Mouse (Mus musculus) myocyte (in vitro differentiated cells): ENCODE data around the gene Iqsec1. TPM values are rescaled to one million over a fixed set of nuclear protein-coding genes. Genes with fewer than 3 reads are reported as not detected.

Experiments
- H3K27me3 ChIP-seq: one replicate; pipeline ENCODE4 v1.6.1; 2011; ENCODE audit not compliant: control insufficient read depth, insufficient read depth, insufficient read length
- H3K36me3 ChIP-seq: one replicate; pipeline ENCODE4 v1.6.1; 2011; ENCODE audit not compliant: control insufficient read depth, insufficient read depth
- H3K4me2 ChIP-seq: one replicate; pipeline ENCODE4 v1.6.1; 2011; ENCODE audit warnings: low read depth, control low read depth
- H3K4me3 ChIP-seq: one replicate; pipeline ENCODE4 v1.5.1; 2011; ENCODE audit warnings: mild to moderate bottlenecking, control low read depth, moderate library complexity
- H3K79me2 ChIP-seq: one replicate; pipeline ENCODE4 v1.6.1; 2011; ENCODE audit not compliant: control insufficient read depth, insufficient read depth
- H3ac ChIP-seq: one replicate; pipeline ENCODE4 v1.6.1; 2011; ENCODE audit not compliant: control insufficient read depth, insufficient read length
- CEBPB ChIP-seq: IDR thresholded peaks from 2 replicates; pipeline ENCODE4 v1.6.1; 2011; ENCODE audit warnings: mild to moderate bottlenecking, moderate library complexity; ENCODE audit not compliant: poor library complexity, insufficient read depth, severe bottlenecking
- E2F4 ChIP-seq: IDR thresholded peaks from one replicate; pipeline ENCODE4 v1.6.1; 2011; ENCODE audit warnings: mild to moderate bottlenecking, control low read depth, moderate library complexity; ENCODE audit not compliant: insufficient read depth
- MAX ChIP-seq: IDR thresholded peaks from one replicate; pipeline ENCODE4 v1.6.1; 2011; ENCODE audit warnings: low read depth, mild to moderate bottlenecking, control low read depth
- MYOD1 ChIP-seq, 3 experiments: IDR thresholded peaks; one replicate each; pipeline ENCODE4 v1.6.1; 2011; ENCODE audit warnings: control low read depth in 2 of 3, low read depth in 2 of 3, mild to moderate bottlenecking in 2 of 3, moderate library complexity in 1 of 3; ENCODE audit not compliant: insufficient read length in 2 of 3, control insufficient read depth in 1 of 3
- MYOG ChIP-seq, 3 experiments: IDR thresholded peaks; one replicate each; pipeline ENCODE4 v1.6.1; 2011; ENCODE audit warnings: control low read depth in 2 of 3, low read depth in 2 of 3, mild to moderate bottlenecking in 2 of 3; ENCODE audit not compliant: insufficient read length in 2 of 3, control insufficient read depth in 1 of 3, insufficient read depth in 1 of 3
- POLR2A ChIP-seq: IDR thresholded peaks from one replicate; pipeline ENCODE4 v1.6.1; 2011; ENCODE audit warnings: low read depth, mild to moderate bottlenecking, control low read depth, moderate library complexity; ENCODE audit not compliant: insufficient read length
- POLR2AphosphoS2 ChIP-seq: IDR thresholded peaks from one replicate; pipeline ENCODE4 v1.6.1; 2011; ENCODE audit warnings: low read depth, control low read depth; ENCODE audit not compliant: insufficient read length
- REST ChIP-seq: IDR thresholded peaks from one replicate; pipeline ENCODE4 v1.6.1; 2011; ENCODE audit warnings: mild to moderate bottlenecking, control low read depth, moderate library complexity; ENCODE audit not compliant: insufficient read depth, insufficient read length
- SRF ChIP-seq: IDR thresholded peaks from one replicate; pipeline ENCODE4 v1.6.1; 2011; ENCODE audit warnings: low read depth; ENCODE audit not compliant: control insufficient read depth, insufficient read length
- TCF12 ChIP-seq: IDR thresholded peaks from one replicate; pipeline ENCODE4 v1.6.1; 2011; ENCODE audit warnings: mild to moderate bottlenecking, control low read depth; ENCODE audit not compliant: poor library complexity, insufficient read depth, severe bottlenecking
- TCF3 ChIP-seq: IDR thresholded peaks from one replicate; pipeline ENCODE4 v1.6.1; 2011; ENCODE audit warnings: low read depth, control low read depth; ENCODE audit not compliant: insufficient read length
- USF1 ChIP-seq: IDR thresholded peaks from one replicate; pipeline ENCODE4 v1.6.1; 2011; ENCODE audit warnings: low read depth, mild to moderate bottlenecking, control low read depth, moderate library complexity
- polyA plus RNA-seq: library from polyadenylated mRNA; unstranded; fragments of >200 nt; fragmentation: generic; extraction: Trizol; gene quantifications from one replicate; pipeline ENCODE4 v1.2.1, GENCODE M21; 2012; ENCODE audit warnings: missing spikeins

Gene Iqsec1
- polyA plus RNA-seq, 1 experiment: 43.4 TPM

GRCm38 (mm10) chr6:90755613-90755941 lies 232.9 kb downstream of the Iqsec1 start:
- TF ChIP-seq E2F4 (no peak), USF1 (no peak), REST (no peak), POLR2AphosphoS2 (no peak), SRF (no peak), MYOD1 (IDR thresholded peaks at IDR 0.05; ENCODE audit: control insufficient read depth in 1 of 3, insufficient read length in 2 of 3, low read depth in 2 of 3) (no peak), POLR2A (no peak), TCF3 (no peak), CEBPB (no peak), MAX (no peak), MYOG (IDR thresholded peaks at IDR 0.05; ENCODE audit: control insufficient read depth in 1 of 3, insufficient read depth in 1 of 3, insufficient read length in 2 of 3, low read depth in 2 of 3) (no peak)
- Histone ChIP-seq H3ac (no peak overlapping the region), H3K36me3 (peaks cover 4% of the 10 kb centered on the region), H3K4me2 (no peak overlapping the region), H3K79me2 (peaks cover 95% of the 10 kb centered on the region), H3K4me3 (no peak overlapping the region), H3K27me3 (no peaks in the 10 kb centered on the region)

DNA sequence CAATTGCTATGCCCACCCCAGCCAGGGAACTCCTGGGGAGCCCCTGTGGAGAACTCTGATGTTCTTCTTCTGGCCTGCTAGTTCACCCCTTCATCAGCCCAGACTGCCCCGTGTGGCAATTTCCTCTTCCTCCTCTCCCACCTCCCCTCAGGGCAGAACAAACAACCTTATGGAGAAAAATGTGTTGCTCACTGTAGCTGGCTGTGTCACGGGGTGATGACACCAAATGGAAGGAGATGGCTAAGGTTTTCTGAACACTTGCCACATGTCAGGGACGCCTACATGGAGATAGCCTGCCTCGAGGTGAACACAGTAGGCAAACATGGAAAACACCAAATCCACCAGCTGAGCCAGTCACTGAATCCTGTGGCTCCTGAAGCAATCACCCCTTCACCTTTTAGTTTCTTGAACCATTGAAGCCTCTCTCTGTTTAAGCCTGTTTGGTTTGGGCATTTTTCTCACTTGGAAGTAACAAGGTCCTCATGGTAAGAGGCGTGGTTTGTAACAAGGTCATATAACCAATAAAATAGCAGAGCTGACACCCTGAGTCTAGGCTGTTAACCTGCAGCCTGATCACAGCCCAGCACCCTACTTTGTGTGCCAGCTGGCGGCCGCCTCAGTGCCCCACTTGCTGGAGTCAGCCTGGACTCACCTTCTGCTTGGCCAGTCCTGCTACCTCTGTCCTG lies 233.4 kb downstream of the Iqsec1 start:
- no peak overlapping the region for H3K4me3 ChIP-seq
- TF ChIP-seq MAX (no peak), POLR2AphosphoS2 (no peak), MYOG (IDR thresholded peaks at IDR 0.05; ENCODE audit: control insufficient read depth in 1 of 3, insufficient read depth in 1 of 3, insufficient read length in 2 of 3, low read depth in 2 of 3) (no peak), CEBPB (no peak)
- H3K36me3 ChIP-seq: peaks cover 4% of the 10 kb centered on the region
- no peaks in the 10 kb centered on the region for H3K27me3 ChIP-seq
- H3K79me2 ChIP-seq: peaks cover 90% of the 10 kb centered on the region
- H3K4me2 ChIP-seq: no peak overlapping the region
- H3ac ChIP-seq: no peak overlapping the region

GRCm38 (mm10) chr6:90754093-90754492 lies 234.4 kb downstream of the Iqsec1 start:
- Histone ChIP-seq H3K27me3 (no peaks in the 10 kb centered on the region), H3ac (no peak overlapping the region), H3K36me3 (peaks cover 4% of the 10 kb centered on the region), H3K4me3 (no peak overlapping the region), H3K4me2 (no peak overlapping the region), H3K79me2 (peaks cover 88% of the 10 kb centered on the region)
- TF ChIP-seq SRF: no peak
- TF ChIP-seq MAX: no peak

DNA sequence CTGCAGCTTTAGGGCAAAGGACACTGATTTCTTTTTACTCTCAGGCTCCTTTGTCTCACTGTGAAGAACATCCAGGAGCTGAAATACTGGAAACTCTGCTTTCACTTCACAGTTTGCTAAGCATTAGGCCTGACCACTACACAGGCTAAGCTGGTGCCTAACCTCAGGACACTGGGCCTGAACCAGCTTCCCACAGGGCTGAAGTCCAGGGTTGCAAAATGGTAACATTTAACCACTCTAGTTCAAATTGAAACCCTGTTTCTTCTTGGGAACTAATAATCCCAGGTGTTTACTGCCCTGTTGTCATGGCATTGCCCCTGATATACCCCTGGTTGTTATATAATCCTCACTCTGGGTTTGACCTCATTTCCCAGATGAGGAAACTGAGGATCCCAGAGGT lies 234.8 kb downstream of the Iqsec1 start:
- Histone ChIP-seq H3K79me2 (peaks cover 88% of the 10 kb centered on the region), H3K4me2 (no peak overlapping the region), H3K4me3 (no peak overlapping the region), H3K27me3 (no peaks in the 10 kb centered on the region), H3ac (no peak overlapping the region), H3K36me3 (peaks cover 4% of the 10 kb centered on the region)
- TF ChIP-seq CEBPB: no peak
- no peak for TF ChIP-seq REST
- TF ChIP-seq SRF: no peak
- TF ChIP-seq TCF3: no peak
- TF ChIP-seq USF1: no peak

DNA sequence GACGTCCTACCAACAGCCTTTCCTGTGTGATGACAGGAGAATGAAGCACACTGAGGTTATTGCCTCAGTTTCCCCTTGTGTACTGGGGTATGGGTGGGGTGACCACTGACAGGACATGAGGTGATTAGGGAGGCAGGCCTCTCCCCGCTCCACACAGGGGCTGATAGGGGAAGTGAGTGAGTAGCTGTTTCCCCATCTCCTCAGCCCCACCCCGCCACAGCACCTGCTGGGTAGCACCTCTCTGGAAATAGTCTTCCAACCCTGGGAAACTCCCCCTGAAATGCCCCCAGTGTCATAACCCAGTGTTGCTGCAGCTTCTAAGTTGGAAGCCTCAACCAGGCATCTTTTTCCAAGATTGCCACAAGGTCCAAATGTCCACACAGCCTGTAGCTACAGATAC lies 236.9 kb downstream of the Iqsec1 start:
- H3K79me2 ChIP-seq: peaks cover 89% of the 10 kb centered on the region
- H3ac ChIP-seq: no peak overlapping the region
- TF ChIP-seq POLR2AphosphoS2: no peak
- TF ChIP-seq SRF: no peak
- TF ChIP-seq MYOG (IDR thresholded peaks at IDR 0.05; ENCODE audit: control insufficient read depth in 1 of 3, insufficient read depth in 1 of 3, insufficient read length in 2 of 3, low read depth in 2 of 3): no peak
- TF ChIP-seq TCF12: no peak
- no peak for TF ChIP-seq E2F4
- TF ChIP-seq MYOD1 (IDR thresholded peaks at IDR 0.05; ENCODE audit: control insufficient read depth in 1 of 3, insufficient read length in 2 of 3, low read depth in 2 of 3): no peak
- no peak for TF ChIP-seq MAX
- no peak for TF ChIP-seq REST
- no peak for TF ChIP-seq CEBPB
- no peak for TF ChIP-seq POLR2A
- no peak for TF ChIP-seq TCF3
- TF ChIP-seq USF1: no peak
- H3K27me3 ChIP-seq: no peaks in the 10 kb centered on the region
- peaks cover 6% of the 10 kb centered on the region for H3K36me3 ChIP-seq
- no peak overlapping the region for H3K4me2 ChIP-seq
- H3K4me3 ChIP-seq: no peak overlapping the region
